Mouse (Mus musculus): ENCODE measurements around the gene BC037034. TPM values are rescaled to one million over a fixed set of nuclear protein-coding genes. Genes with fewer than 3 reads are reported as not detected.

The BC037034 gene
- polyA plus RNA-seq, 1 experiment from 2014 or later: 25.4 TPM

- 48% methylated on average over 7 of the region's 7 CpGs for WGBS
- Histone ChIP-seq H3K36me3 (peaks cover 44% of the 10 kb centered on the region), H3K4me2 (replicated peaks) (no peak overlapping the region), H3K27ac (no peak overlapping the region), H3K4me1 (peaks cover 33% of the 10 kb centered on the region), H3K4me3 (no peak overlapping the region), H3K9ac (no peak overlapping the region), H3K9me3 (no peaks in the 10 kb centered on the region), H3K27me3 (replicated peaks) (no peaks in the 10 kb centered on the region)
- no peak for ATAC-seq (ENCODE audit: low FRiP score, low read depth)
Measured at GRCm38 (mm10) chr5:138258993-138259392, 4.8 kb downstream of the BC037034 start.

DNA sequence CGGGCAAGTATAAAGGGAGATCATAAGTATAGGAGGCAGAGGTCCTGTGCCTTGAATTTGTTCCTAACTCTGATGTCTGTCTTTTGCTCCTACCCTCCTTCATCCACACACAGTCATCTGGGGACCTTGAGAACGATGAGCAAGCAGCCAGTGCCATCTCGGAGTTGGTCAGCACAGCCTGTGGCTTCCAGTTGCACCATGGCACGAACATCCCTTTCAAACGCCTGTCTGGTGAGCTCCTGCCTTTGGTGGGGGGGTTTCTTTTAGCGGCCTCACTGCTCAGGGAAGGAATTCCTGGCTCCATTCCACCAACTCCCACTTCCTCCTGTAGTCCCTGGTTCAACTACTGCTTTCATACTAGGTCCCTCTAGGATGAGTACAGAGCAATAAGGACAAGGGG is 5.3 kb downstream of the BC037034 start:
- H3K4me1 ChIP-seq: peaks cover 33% of the 10 kb centered on the region

GRCm38 (mm10) chr5:138258078-138258477 is 5.8 kb downstream of the BC037034 start:
- ATAC-seq (ENCODE audit: low FRiP score, low read depth): no peak
- H3K27ac ChIP-seq: no peak overlapping the region
- no peak overlapping the region for H3K4me3 ChIP-seq
- no peak overlapping the region for H3K4me2 ChIP-seq (replicated peaks)
- peaks cover 30% of the 10 kb centered on the region for H3K4me1 ChIP-seq
- no peak overlapping the region for H3K9ac ChIP-seq
- no peaks in the 10 kb centered on the region for H3K27me3 ChIP-seq (replicated peaks)
- WGBS: 75% methylated on average over 3 of the region's 3 CpGs
- H3K36me3 ChIP-seq: peaks cover 44% of the 10 kb centered on the region
- H3K9me3 ChIP-seq: no peaks in the 10 kb centered on the region

More for the DNA sequence above, 5.3 kb downstream of the BC037034 start:
- H3K9ac ChIP-seq: no peak overlapping the region
- H3K4me3 ChIP-seq: no peak overlapping the region
- peaks cover 44% of the 10 kb centered on the region for H3K36me3 ChIP-seq
- ATAC-seq (ENCODE audit: low FRiP score, low read depth): no peak
- H3K9me3 ChIP-seq: no peaks in the 10 kb centered on the region
- WGBS: 85% methylated on average over 6 of the region's 6 CpGs
- H3K27ac ChIP-seq: no peak overlapping the region
- no peaks in the 10 kb centered on the region for H3K27me3 ChIP-seq (replicated peaks)
- H3K4me2 ChIP-seq (replicated peaks): no peak overlapping the region

- Histone ChIP-seq H3K27me3 (replicated peaks) (no peaks in the 10 kb centered on the region), H3K4me1 (peaks cover 25% of the 10 kb centered on the region), H3K9ac (no peak overlapping the region), H3K36me3 (peaks cover 44% of the 10 kb centered on the region), H3K4me3 (no peak overlapping the region), H3K9me3 (no peaks in the 10 kb centered on the region), H3K27ac (no peak overlapping the region), H3K4me2 (replicated peaks) (no peak overlapping the region)
- 94% methylated on average over 4 of the region's 4 CpGs for WGBS
- ATAC-seq (ENCODE audit: low FRiP score, low read depth): no peak
Measured at GRCm38 (mm10) chr5:138257585-138257978, 6.3 kb downstream of the BC037034 start.

DNA sequence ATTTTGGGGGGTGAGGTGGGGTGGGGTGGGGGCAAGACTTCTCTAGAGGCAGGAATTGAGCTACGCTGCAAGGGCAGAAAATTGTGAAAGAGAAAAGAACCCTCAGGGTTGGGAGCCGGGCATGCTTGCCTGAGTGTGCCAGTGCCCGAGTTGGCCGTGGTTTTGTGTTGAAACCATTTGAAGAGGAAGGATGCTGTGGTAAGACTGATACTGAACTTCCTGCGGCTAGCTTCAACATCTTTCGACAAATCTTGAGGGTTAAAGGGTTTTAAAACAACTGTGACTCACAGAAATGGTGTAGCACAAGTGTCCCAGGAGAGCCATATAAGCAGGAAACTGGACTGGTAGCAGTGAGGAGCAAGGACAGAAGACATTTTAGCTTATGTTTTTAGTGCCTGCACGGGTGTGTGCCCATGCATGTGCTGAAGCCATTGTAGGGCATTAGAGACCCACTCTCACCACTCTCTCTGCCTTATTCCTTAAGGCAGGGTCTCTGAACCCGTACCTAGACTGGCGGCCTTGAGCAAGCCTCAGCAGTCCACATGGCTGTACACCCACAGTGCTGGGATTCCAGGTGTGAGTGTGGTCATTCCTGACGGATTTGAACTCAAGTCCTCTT is 6.8 kb downstream of the BC037034 start:
- 89% methylated on average over 10 of the region's 10 CpGs for WGBS
- Histone ChIP-seq H3K9ac (no peak overlapping the region), H3K27ac (no peak overlapping the region), H3K4me3 (no peak overlapping the region), H3K4me1 (peaks cover 20% of the 10 kb centered on the region), H3K36me3 (peaks cover 41% of the 10 kb centered on the region), H3K27me3 (replicated peaks) (no peaks in the 10 kb centered on the region), H3K9me3 (no peaks in the 10 kb centered on the region), H3K4me2 (replicated peaks) (no peak overlapping the region; the same call in 1 of the 2 replicates)
- no peak for ATAC-seq (ENCODE audit: low FRiP score, low read depth)

DNA sequence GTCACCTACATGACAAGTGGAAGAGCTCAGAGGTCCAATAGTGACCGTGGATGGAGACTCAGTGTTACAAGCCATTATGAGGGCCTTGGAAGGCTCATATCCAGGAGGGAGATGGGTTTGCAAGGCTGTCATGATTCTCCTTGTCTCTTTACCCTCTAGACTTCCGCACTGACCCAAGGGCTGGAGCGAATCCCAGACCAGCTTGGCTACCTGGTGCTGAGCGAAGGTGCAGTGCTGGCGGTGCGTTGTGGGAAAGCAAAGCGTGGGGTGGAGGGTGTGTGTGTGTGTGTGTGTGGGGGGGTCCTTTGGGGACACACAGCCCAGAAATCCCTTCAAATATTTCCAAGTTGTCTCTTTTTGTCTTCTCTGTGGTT is 7.8 kb downstream of the BC037034 start:
- peak overlapping the region; percentile 81 for H3K4me2 ChIP-seq (replicated peaks)
- H3K4me3 ChIP-seq: peak overlapping the region; percentile 63
- H3K9ac ChIP-seq: peak overlapping the region; percentile 69
- no peak; the same call in 1 of the 2 replicates for ATAC-seq (ENCODE audit: low FRiP score, low read depth)
- WGBS: 27% methylated on average over 7 of the region's 7 CpGs
- H3K9me3 ChIP-seq: no peaks in the 10 kb centered on the region
- peaks cover 31% of the 10 kb centered on the region for H3K36me3 ChIP-seq
- H3K27ac ChIP-seq: peak overlapping the region; percentile 42; the same call in 1 of the 2 replicates
- H3K4me1 ChIP-seq: peaks cover 15% of the 10 kb centered on the region
- no peaks in the 10 kb centered on the region for H3K27me3 ChIP-seq (replicated peaks)

DNA sequence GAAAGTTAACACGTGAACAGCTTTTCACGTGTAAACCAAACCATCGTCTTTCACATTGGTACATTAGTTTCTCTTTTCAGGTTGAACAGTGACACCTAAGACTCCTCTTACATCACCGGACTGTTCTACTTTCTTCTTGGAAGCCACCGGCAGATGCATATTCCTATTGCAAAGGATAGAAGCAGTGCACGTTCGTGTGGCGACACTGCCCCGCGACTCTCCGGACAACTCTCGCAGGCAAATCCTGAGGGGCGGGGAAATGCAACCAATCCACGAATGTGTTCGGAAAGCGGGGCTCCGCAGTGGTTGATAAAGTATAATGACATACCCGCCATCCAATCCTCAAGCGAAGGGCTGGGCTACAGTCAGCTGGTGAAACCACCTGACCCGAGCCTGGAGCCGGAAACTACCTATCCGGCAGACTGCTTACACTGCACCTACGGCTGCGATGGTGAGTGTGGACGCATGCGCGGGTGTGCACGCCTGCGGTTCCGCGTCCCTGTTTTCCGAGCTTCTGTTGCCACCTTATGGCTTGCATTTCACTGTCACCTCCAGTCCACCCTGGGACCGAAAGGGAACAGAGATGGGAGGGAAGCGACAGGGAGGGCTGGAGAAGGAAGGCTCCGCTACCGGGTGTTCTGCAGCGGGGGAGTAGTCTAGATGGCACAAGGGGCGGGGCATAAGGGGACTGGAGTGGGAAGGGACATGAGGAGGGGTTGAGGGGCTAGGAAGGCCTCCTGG is 8.3 kb downstream of the BC037034 start, which contains the start of gene Lamtor4:
Gene Lamtor4, plus strand, starts transcription at position 130 of the 741 bp plus-strand sequence.
- Histone ChIP-seq H3K9ac (peak within 1 kb of the TSS; percentile 69), H3K4me1 (peaks cover 15% of the 10 kb centered on the region), H3K27ac (peak within 1 kb of the TSS; percentile 42; the same call in 1 of the 2 replicates), H3K4me2 (replicated peaks) (peak within 1 kb of the TSS; percentile 81), H3K27me3 (replicated peaks) (no peaks in the 10 kb centered on the region), H3K4me3 (peak within 1 kb of the TSS; percentile 63), H3K9me3 (no peaks in the 10 kb centered on the region), H3K36me3 (peaks cover 26% of the 10 kb centered on the region)
- ATAC-seq (ENCODE audit: low FRiP score, low read depth): peak; percentile 100
- WGBS: under 1% methylated on average over 38 of the region's 38 CpGs

- H3K4me1 ChIP-seq: peaks cover 15% of the 10 kb centered on the region
- WGBS: 92% methylated on average over 3 of the region's 3 CpGs
- H3K4me3 ChIP-seq: no peak overlapping the region
- no peak overlapping the region for H3K27ac ChIP-seq
- no peak for ATAC-seq (ENCODE audit: low FRiP score, low read depth)
- H3K36me3 ChIP-seq: peaks cover 1% of the 10 kb centered on the region; the same call in 1 of the 2 replicates
- no peaks in the 10 kb centered on the region for H3K9me3 ChIP-seq
- no peaks in the 10 kb centered on the region for H3K27me3 ChIP-seq (replicated peaks)
- H3K4me2 ChIP-seq (replicated peaks): no peak overlapping the region
- no peak overlapping the region for H3K9ac ChIP-seq
Measured at GRCm38 (mm10) chr5:138253061-138253460, 10.8 kb downstream of the BC037034 start.

- no peak overlapping the region for H3K27ac ChIP-seq
- H3K36me3 ChIP-seq: no peaks in the 10 kb centered on the region
- peaks cover 6% of the 10 kb centered on the region for H3K4me1 ChIP-seq
- WGBS: 87% methylated on average over 12 of the region's 12 CpGs
- H3K4me3 ChIP-seq: no peak overlapping the region
- no peak overlapping the region for H3K4me2 ChIP-seq (replicated peaks)
- H3K9me3 ChIP-seq: no peaks in the 10 kb centered on the region
- no peak for ATAC-seq (ENCODE audit: low FRiP score, low read depth)
- H3K27me3 ChIP-seq (replicated peaks): no peaks in the 10 kb centered on the region
- no peak overlapping the region for H3K9ac ChIP-seq
Measured at GRCm38 (mm10) chr5:138251144-138251543, 12.7 kb downstream of the BC037034 start.

GRCm38 (mm10) chr5:138241511-138241910 is 22.3 kb downstream of the BC037034 start:
- no peak for ATAC-seq (ENCODE audit: low FRiP score, low read depth)
- WGBS: 45% methylated on average over 2 of the region's 2 CpGs

GRCm38 (mm10) chr5:138234224-138234623 is 29.6 kb downstream of the BC037034 start:
- ATAC-seq (ENCODE audit: low FRiP score, low read depth): no peak
- Histone ChIP-seq H3K27ac (no peak overlapping the region), H3K9me3 (no peaks in the 10 kb centered on the region), H3K4me1 (no peaks in the 10 kb centered on the region), H3K4me2 (replicated peaks) (no peak overlapping the region), H3K4me3 (no peak overlapping the region), H3K9ac (no peak overlapping the region), H3K36me3 (no peaks in the 10 kb centered on the region), H3K27me3 (replicated peaks) (no peaks in the 10 kb centered on the region)

More at GRCm38 (mm10) chr5:138241511-138241910, 22.3 kb downstream of the BC037034 start:
- Histone ChIP-seq H3K27me3 (replicated peaks) (no peaks in the 10 kb centered on the region), H3K4me3 (no peak overlapping the region), H3K4me1 (no peaks in the 10 kb centered on the region), H3K9me3 (no peaks in the 10 kb centered on the region), H3K4me2 (replicated peaks) (no peak overlapping the region), H3K36me3 (no peaks in the 10 kb centered on the region), H3K9ac (no peak overlapping the region), H3K27ac (no peak overlapping the region)

- no peak overlapping the region for H3K9ac ChIP-seq
- no peak overlapping the region for H3K27ac ChIP-seq
- 82% methylated on average over 2 of the region's 2 CpGs for WGBS
- no peak overlapping the region for H3K4me3 ChIP-seq
- no peak overlapping the region for H3K4me2 ChIP-seq (replicated peaks)
- no peak for ATAC-seq (ENCODE audit: low FRiP score, low read depth)
- H3K9me3 ChIP-seq: no peaks in the 10 kb centered on the region
- no peaks in the 10 kb centered on the region for H3K4me1 ChIP-seq
- no peaks in the 10 kb centered on the region for H3K36me3 ChIP-seq
- H3K27me3 ChIP-seq (replicated peaks): no peaks in the 10 kb centered on the region
Measured at GRCm38 (mm10) chr5:138233778-138234177, 30.1 kb downstream of the BC037034 start.
